Mouse (Mus musculus): ENCODE results near the gene Naa16. TPM values are rescaled to one million over a fixed set of nuclear protein-coding genes. Genes with fewer than 3 reads are reported as not detected.
A peak's percentile ranks its signal among the peaks of the same experiment; 100 is the strongest.

Gene Naa16
- polyA plus RNA-seq, 1 experiment from 2014 or later = 47.7 TPM

GRCm38 (mm10) chr14:79309115-79309514, 81.5 kb downstream of the Naa16 start:
- no peaks in the 10 kb centered on the region for H3K4me1 ChIP-seq (ENCODE audit: control insufficient read depth, insufficient read depth, low read length)
- no peak for ATAC-seq (ENCODE audit: insufficient number of reproducible peaks, insufficient read depth, low FRiP score, low read depth)
- no peaks in the 10 kb centered on the region for H3K9me3 ChIP-seq (ENCODE audit: control insufficient read depth, low read depth, low read length)
- no peaks in the 10 kb centered on the region for H3K36me3 ChIP-seq (ENCODE audit: control insufficient read depth, insufficient read depth, low read length)
- no peak overlapping the region for H3K9ac ChIP-seq (replicated peaks; ENCODE audit: low read depth, low read length)
- H3K27me3 ChIP-seq (ENCODE audit: control insufficient read depth, insufficient read depth, low read length) = no peaks in the 10 kb centered on the region
- no peak overlapping the region for H3K4me2 ChIP-seq (replicated peaks; ENCODE audit: low read depth, low read length)
- H3K4me3 ChIP-seq (ENCODE audit: low read depth, low read length) = no peak overlapping the region
- WGBS = 44% methylated on average over 4 of the region's 4 CpGs
- H3K27ac ChIP-seq (ENCODE audit: low read length) = no peak overlapping the region

GRCm38 (mm10) chr14:79308364-79308763, 82.2 kb downstream of the Naa16 start:
- WGBS = 44% methylated on average over 4 of the region's 4 CpGs
- Histone ChIP-seq H3K4me1 (ENCODE audit: control insufficient read depth, insufficient read depth, low read length) (no peaks in the 10 kb centered on the region), H3K36me3 (ENCODE audit: control insufficient read depth, insufficient read depth, low read length) (no peaks in the 10 kb centered on the region), H3K9me3 (ENCODE audit: control insufficient read depth, low read depth, low read length) (no peaks in the 10 kb centered on the region), H3K9ac (replicated peaks; ENCODE audit: low read depth, low read length) (no peak overlapping the region), H3K4me3 (ENCODE audit: low read depth, low read length) (no peak overlapping the region), H3K27ac (ENCODE audit: low read length) (no peak overlapping the region), H3K4me2 (replicated peaks; ENCODE audit: low read depth, low read length) (no peak overlapping the region), H3K27me3 (ENCODE audit: control insufficient read depth, insufficient read depth, low read length) (no peaks in the 10 kb centered on the region)
- ATAC-seq (ENCODE audit: insufficient number of reproducible peaks, insufficient read depth, low FRiP score, low read depth) = no peak

GRCm38 (mm10) chr14:79307908-79308307, 82.7 kb downstream of the Naa16 start:
- no peak for ATAC-seq (ENCODE audit: insufficient number of reproducible peaks, insufficient read depth, low FRiP score, low read depth)
- H3K36me3 ChIP-seq (ENCODE audit: control insufficient read depth, insufficient read depth, low read length) = no peaks in the 10 kb centered on the region
- 57% methylated on average over 5 of the region's 5 CpGs for WGBS

GRCm38 (mm10) chr14:79307138-79307537, 83.4 kb downstream of the Naa16 start:
- Histone ChIP-seq H3K27me3 (ENCODE audit: control insufficient read depth, insufficient read depth, low read length) (no peaks in the 10 kb centered on the region), H3K9me3 (ENCODE audit: control insufficient read depth, low read depth, low read length) (no peaks in the 10 kb centered on the region), H3K4me1 (ENCODE audit: control insufficient read depth, insufficient read depth, low read length) (no peaks in the 10 kb centered on the region), H3K36me3 (ENCODE audit: control insufficient read depth, insufficient read depth, low read length) (no peaks in the 10 kb centered on the region), H3K27ac (ENCODE audit: low read length) (no peak overlapping the region), H3K4me3 (ENCODE audit: low read depth, low read length) (no peak overlapping the region), H3K9ac (replicated peaks; ENCODE audit: low read depth, low read length) (no peak overlapping the region), H3K4me2 (replicated peaks; ENCODE audit: low read depth, low read length) (no peak overlapping the region)
- ATAC-seq (ENCODE audit: insufficient number of reproducible peaks, insufficient read depth, low FRiP score, low read depth) = peak; percentile 58; the same call in 1 of the 2 replicates
- WGBS = 88% methylated on average over 7 of the region's 7 CpGs

More at GRCm38 (mm10) chr14:79307908-79308307, 82.7 kb downstream of the Naa16 start:
- Histone ChIP-seq H3K4me1 (ENCODE audit: control insufficient read depth, insufficient read depth, low read length) (no peaks in the 10 kb centered on the region), H3K4me3 (ENCODE audit: low read depth, low read length) (no peak overlapping the region), H3K9me3 (ENCODE audit: control insufficient read depth, low read depth, low read length) (no peaks in the 10 kb centered on the region), H3K27me3 (ENCODE audit: control insufficient read depth, insufficient read depth, low read length) (no peaks in the 10 kb centered on the region), H3K4me2 (replicated peaks; ENCODE audit: low read depth, low read length) (no peak overlapping the region), H3K27ac (ENCODE audit: low read length) (no peak overlapping the region), H3K9ac (replicated peaks; ENCODE audit: low read depth, low read length) (no peak overlapping the region)

GRCm38 (mm10) chr14:79304873-79305464, 85.6 kb downstream of the Naa16 start:
- no peak for ATAC-seq (ENCODE audit: insufficient number of reproducible peaks, insufficient read depth, low FRiP score, low read depth)
- WGBS = 91% methylated on average over 6 of the region's 6 CpGs

GRCm38 (mm10) chr14:79303150-79303549, 87.4 kb downstream of the Naa16 start:
- 96% methylated on average over 2 of the region's 2 CpGs for WGBS
- no peaks in the 10 kb centered on the region for H3K4me1 ChIP-seq (ENCODE audit: control insufficient read depth, insufficient read depth, low read length)
- no peak overlapping the region for H3K27ac ChIP-seq (ENCODE audit: low read length)
- H3K36me3 ChIP-seq (ENCODE audit: control insufficient read depth, insufficient read depth, low read length) = no peaks in the 10 kb centered on the region
- no peak overlapping the region for H3K4me2 ChIP-seq (replicated peaks; ENCODE audit: low read depth, low read length)
- H3K4me3 ChIP-seq (ENCODE audit: low read depth, low read length) = no peak overlapping the region
- H3K27me3 ChIP-seq (ENCODE audit: control insufficient read depth, insufficient read depth, low read length) = peaks cover 2% of the 10 kb centered on the region; the same call in 1 of the 2 replicates
- H3K9me3 ChIP-seq (ENCODE audit: control insufficient read depth, low read depth, low read length) = no peaks in the 10 kb centered on the region
- no peak overlapping the region for H3K9ac ChIP-seq (replicated peaks; ENCODE audit: low read depth, low read length)
- no peak for ATAC-seq (ENCODE audit: insufficient number of reproducible peaks, insufficient read depth, low FRiP score, low read depth)

More at GRCm38 (mm10) chr14:79304873-79305464, 85.6 kb downstream of the Naa16 start:
- Histone ChIP-seq H3K9me3 (ENCODE audit: control insufficient read depth, low read depth, low read length) (no peaks in the 10 kb centered on the region), H3K4me1 (ENCODE audit: control insufficient read depth, insufficient read depth, low read length) (no peaks in the 10 kb centered on the region), H3K9ac (replicated peaks; ENCODE audit: low read depth, low read length) (no peak overlapping the region), H3K27me3 (ENCODE audit: control insufficient read depth, insufficient read depth, low read length) (peaks cover 2% of the 10 kb centered on the region; the same call in 1 of the 2 replicates), H3K4me3 (ENCODE audit: low read depth, low read length) (no peak overlapping the region), H3K27ac (ENCODE audit: low read length) (no peak overlapping the region), H3K4me2 (replicated peaks; ENCODE audit: low read depth, low read length) (no peak overlapping the region), H3K36me3 (ENCODE audit: control insufficient read depth, insufficient read depth, low read length) (no peaks in the 10 kb centered on the region)

GRCm38 (mm10) chr14:79301466-79301875, 89.1 kb downstream of the Naa16 start, which contains the start of gene Rgcc:
Rgcc (minus strand) TSS chr14:79301645.
- no peaks in the 10 kb centered on the region for H3K4me1 ChIP-seq (ENCODE audit: control insufficient read depth, insufficient read depth, low read length)
- H3K27me3 ChIP-seq (ENCODE audit: control insufficient read depth, insufficient read depth, low read length) = peaks cover 2% of the 10 kb centered on the region; the same call in 1 of the 2 replicates
- under 1% methylated on average over 32 of the region's 34 CpGs for WGBS
- H3K9ac ChIP-seq (replicated peaks; ENCODE audit: low read depth, low read length) = peak within 1 kb of the TSS; percentile 34; the same call in 1 of the 2 replicates
- H3K36me3 ChIP-seq (ENCODE audit: control insufficient read depth, insufficient read depth, low read length) = no peaks in the 10 kb centered on the region
- H3K27ac ChIP-seq (ENCODE audit: low read length) = no peak within 1 kb of the TSS
- peak within 1 kb of the TSS; percentile 99 for H3K4me2 ChIP-seq (replicated peaks; ENCODE audit: low read depth, low read length)
- H3K4me3 ChIP-seq (ENCODE audit: low read depth, low read length) = peak within 1 kb of the TSS; percentile 53
- peak; percentile 95 for ATAC-seq (ENCODE audit: insufficient number of reproducible peaks, insufficient read depth, low FRiP score, low read depth)
- H3K9me3 ChIP-seq (ENCODE audit: control insufficient read depth, low read depth, low read length) = no peaks in the 10 kb centered on the region

GRCm38 (mm10) chr14:79300641-79301350, 89.8 kb downstream of the Naa16 start:
- H3K4me1 ChIP-seq (ENCODE audit: control insufficient read depth, insufficient read depth, low read length) = no peaks in the 10 kb centered on the region
- H3K9me3 ChIP-seq (ENCODE audit: control insufficient read depth, low read depth, low read length) = no peaks in the 10 kb centered on the region
- peaks cover 2% of the 10 kb centered on the region; the same call in 1 of the 2 replicates for H3K27me3 ChIP-seq (ENCODE audit: control insufficient read depth, insufficient read depth, low read length)
- ATAC-seq (ENCODE audit: insufficient number of reproducible peaks, insufficient read depth, low FRiP score, low read depth) = peak; percentile 6
- H3K4me2 ChIP-seq (replicated peaks; ENCODE audit: low read depth, low read length) = peak overlapping the region; percentile 99
- no peak overlapping the region for H3K27ac ChIP-seq (ENCODE audit: low read length)
- peak overlapping the region; percentile 34; the same call in 1 of the 2 replicates for H3K9ac ChIP-seq (replicated peaks; ENCODE audit: low read depth, low read length)
- no peaks in the 10 kb centered on the region for H3K36me3 ChIP-seq (ENCODE audit: control insufficient read depth, insufficient read depth, low read length)
- WGBS = 1% methylated on average over 52 of the region's 52 CpGs
- H3K4me3 ChIP-seq (ENCODE audit: low read depth, low read length) = peak overlapping the region; percentile 53

All from stomach, embryonic 14.5 days (tissue).